Mouse (Mus musculus): ENCODE measurements around the gene Hps5.

Gene Hps5

DNA sequence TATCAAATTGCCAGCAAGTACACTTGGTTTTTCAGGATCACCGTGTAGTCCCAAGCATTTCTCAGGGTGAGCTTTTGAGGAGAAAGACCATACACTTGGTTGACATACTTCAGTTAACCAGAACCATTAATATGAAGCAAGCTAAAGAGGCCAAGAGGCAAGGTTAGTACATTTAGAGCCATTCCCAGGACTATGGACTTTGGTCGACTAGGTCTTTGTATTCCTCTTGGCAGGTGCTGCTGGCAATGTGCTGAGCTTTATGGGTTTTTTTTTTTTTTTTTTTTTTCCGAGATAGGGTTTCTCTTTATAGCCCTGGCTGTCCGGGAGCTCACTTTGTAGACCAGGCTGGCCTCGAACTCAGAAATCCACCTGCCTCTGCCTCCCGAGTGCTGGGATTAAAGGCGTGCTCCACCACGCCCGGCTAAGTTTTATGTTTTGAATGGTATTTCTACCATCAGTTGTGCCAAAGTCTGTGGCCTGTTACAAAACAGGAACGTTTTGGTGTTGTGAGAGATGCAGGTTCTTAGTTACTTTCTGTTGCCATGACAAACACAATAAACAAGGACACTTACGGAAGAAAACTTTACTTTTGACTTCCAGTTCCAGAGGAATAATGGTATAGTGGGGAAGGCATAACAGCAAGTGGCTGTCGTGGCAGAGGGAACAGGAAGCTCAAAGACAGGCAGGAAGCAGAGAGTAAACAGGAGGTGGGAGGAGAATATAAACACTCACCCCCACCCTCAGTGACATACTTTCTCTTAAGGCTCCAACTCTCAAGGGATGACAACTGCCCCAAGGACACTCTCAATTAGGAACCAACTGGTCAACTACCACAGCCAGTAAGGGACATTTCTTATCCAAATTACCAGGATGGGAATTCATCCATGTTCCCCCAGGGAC, 57.1 kb downstream of the Hps5 start:
- DNase-seq (ENCODE audit: low read depth, low spot score), result no peak

DNA sequence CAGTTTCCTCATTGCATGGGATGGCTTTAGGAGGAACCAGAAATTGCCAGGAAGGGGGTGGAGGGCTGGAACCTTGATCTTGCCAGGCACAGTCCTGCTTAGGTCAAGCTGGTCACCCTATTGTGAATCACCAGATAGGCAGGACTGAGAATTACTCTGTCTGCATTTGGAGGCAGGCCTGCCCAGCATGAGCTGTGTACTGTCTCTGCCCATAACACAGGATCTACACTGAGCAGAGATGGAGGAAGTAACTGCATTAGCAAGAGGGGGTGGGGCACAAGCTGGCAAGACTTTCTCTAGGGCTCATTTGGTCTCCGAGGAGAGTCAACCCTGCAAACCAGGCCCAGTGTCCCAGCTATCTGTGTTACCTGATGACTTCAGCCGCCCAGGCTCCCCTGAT, 60.9 kb downstream of the Hps5 start:
- no peak for DNase-seq (ENCODE audit: low read depth, low spot score)

DNA sequence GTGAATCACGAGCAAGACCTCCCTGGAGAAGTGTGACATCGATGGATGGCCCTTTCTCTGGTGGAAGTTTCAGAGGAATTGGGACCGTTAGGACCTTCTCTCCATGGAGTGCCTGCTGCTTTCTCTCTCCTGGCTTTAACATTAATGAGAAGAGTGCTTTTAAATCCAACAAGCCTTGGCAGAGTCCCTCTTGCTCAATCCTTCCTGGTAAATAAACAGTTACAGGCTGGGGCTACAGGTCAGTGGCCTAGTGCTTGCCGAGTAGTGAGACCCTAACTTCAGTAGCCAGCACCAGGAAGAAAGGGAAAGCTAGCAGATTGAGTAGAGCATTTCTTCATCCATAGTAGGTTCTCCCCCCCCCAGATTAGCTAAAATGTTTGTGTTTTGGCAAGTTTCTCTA, 63.4 kb downstream of the Hps5 start, which contains the start of gene Saa4:
TSS of gene Saa4 (minus strand) at position 146 of the 400 bp plus-strand sequence.
- DNase-seq (ENCODE audit: low read depth, low spot score), result no peak

DNA sequence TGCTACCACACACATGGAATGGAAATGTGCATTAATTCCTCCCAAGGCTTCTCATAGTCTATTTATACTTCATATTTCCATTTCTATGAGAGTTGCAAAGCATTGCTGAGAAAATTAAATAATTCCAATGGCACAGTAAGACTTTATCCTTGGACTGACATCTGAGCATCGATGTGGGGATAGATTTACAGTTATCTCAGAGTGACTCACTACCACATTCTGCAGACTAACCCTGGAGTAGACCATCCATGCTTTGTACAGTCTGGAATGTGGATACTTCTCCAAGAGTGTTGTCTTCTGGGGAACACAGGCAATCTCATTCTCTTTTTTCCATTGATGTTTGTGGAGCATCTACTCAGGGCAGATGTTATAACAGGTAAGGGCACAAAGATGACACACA, 68.3 kb downstream of the Hps5 start:
- DNase-seq (ENCODE audit: low read depth, low spot score), result no peak

DNA sequence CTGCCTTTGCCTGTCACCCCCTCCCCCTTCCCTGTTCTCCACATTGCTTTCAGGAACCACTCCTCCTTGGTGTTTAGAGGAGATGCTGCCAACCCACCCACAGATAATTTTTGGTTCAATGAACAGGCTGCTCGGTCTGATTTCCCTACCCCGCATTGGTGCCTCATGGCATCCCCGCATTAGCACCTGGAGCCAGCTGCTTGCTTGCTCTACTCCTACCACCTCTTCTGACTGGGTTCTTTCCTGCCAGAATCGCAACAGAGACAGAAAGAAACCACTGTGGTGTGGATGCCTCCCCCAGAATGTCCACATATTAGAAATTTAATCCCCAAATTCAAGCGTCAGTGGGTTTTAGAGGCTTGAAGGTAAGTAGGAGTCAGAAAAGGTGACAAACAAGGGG, 71.5 kb downstream of the Hps5 start:
- no peak for DNase-seq (ENCODE audit: low read depth, low spot score)

DNA sequence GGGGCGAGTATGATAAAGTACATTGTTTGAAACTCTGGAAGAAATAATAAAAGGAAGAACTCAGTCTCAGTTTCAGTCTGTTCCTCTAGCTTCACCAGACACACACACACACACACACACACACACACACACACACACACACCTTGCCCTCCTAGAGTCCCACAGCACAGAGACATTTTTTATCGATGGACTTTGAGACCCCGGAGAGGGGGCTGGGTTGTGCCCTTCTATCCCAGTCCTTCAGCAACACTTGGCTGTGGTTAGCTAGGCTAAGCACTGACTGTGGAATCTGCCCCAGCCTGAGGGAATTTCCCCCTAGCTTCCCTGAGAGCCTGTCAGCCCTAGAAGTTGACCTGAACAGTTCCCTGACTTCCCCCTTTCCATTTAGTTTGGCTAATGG, 72.0 kb downstream of the Hps5 start:
- DNase-seq (ENCODE audit: low read depth, low spot score), result no peak

DNA sequence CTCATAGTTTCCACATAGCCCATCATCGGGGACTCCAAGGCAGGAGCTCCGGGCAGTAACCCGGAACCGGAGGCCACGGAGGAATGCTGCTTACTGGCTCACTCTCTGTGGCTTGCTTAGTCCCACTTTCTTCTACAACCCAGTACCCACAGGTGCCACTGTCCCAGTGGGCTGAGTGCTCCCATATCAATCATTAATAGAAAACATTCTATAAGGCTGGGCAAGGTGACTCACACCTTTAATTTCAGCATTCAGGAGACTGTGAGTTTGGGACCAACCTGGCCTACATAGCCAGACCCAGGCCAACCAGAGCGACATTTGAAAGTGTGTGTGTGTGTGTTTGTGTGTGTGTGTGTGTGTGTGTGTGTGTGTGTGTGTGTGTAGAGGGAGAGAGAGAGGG, 72.5 kb downstream of the Hps5 start:
- DNase-seq (ENCODE audit: low read depth, low spot score), result no peak

DNA sequence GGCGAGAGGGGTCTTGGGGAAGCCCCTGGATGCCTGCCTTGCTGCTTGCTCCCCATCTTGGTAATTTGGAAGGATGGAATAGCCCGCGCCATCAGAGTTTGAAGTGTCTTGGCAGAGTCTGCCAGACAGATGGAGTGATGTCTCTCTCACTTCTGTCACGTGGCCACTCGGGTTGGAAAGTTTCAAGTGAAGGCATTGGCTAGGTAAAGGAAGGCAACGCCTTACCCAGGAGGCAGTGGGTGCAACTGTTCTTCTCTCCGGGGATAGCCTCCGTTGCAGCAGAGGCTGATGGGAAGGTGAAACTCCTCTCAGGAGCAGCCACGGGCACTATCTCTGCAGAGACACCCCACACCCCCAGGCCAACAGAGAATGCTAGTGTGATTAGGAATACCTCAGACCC, 75.4 kb downstream of the Hps5 start:
- no peak for DNase-seq (ENCODE audit: low read depth, low spot score)

DNA sequence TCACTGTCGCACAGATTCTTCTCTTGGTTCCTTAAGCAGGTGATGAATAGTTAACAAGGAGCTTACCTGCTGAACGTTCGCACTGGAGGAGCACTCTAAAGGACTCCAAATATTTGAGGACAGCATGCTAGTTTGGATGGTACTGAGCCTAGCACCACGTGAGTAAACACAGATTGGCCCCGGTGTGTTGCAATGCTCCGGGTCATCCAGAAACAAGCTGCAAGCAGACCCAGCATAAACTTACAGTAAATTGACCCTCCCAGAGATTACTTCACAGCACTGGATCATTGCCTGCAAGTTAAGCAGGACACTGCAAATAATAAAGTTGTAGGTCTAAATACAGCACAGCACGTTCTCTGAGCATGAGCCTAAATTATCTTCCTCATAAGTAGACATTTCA, 76.3 kb downstream of the Hps5 start:
- no peak for DNase-seq (ENCODE audit: low read depth, low spot score)

DNA sequence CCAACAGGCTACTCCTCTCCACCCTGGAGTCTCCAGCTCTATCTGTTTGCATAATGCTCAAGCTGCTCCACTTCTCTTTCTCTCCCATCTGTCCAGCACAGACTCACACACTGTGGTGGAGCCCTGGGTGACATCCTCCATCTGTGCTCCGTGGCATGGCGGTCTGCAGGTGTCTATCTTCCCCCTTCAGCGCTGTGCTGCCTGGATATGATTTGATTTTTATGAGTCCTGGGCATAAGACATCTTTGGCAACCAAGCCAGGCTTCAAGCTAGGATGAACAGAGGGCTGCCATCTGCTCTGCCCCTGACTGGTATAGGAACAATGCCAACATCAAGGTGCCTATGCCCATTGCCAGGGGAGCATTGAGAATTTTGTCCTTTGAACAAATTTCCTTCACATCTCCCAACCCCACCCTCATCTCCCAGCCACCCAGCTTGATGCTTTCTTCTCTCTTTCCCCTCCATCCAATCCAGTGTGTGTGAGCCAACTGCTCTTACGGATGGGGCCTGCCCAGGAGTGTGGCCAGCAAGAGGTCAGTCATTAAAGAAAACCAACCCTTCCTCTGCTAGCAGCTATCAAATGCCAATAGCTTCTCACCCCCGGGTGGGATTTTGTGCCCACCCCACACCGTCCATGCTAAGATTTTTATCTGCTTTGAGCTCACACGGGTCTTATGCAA, 77.1 kb downstream of the Hps5 start:
- DNase-seq (ENCODE audit: low read depth, low spot score), result no peak

DNA sequence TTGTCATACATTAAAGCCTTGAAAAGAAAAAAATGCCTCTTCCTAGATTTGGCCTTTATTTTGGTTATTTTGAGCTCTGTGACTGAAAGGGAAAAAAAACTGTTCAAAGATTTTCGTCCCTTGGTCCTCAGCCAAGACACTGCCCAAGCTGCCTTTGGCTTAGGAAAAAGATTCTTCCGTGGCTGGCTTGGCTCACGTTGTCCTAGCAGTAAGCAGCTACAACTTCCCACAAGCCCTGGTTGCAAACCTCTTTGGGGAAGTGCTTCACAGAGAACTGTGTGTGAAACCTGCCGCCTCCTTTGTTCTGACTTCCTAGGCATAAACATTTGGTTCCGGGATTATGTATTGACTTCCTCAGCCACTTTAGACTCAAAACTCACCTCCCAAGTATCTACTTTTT, 79.0 kb downstream of the Hps5 start:
- no peak for DNase-seq (ENCODE audit: low read depth, low spot score)

DNA sequence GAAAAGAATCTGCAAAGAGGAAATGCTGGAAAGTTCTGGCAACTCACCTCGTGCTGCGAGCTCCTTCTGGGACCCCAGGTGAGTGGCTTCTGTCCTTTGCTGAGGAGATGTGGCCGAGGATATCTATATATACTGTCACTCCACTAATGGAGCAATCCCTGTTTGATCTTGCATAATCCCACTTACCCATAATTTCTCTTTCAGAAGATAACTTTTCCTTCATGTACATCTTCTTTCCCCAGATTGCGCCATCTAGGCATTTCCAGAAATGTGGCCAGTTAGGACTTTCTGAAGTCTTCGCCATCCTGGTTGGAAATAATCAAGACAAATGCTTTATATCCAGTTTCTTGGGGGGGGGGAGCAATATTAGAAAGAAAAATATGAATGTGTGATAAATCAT, 80.3 kb downstream of the Hps5 start, which contains the start of gene Saa3:
TSS of gene Saa3 (minus strand) at position 101 of the 400 bp plus-strand sequence.
- DNase-seq (ENCODE audit: low read depth, low spot score), result no peak

DNA sequence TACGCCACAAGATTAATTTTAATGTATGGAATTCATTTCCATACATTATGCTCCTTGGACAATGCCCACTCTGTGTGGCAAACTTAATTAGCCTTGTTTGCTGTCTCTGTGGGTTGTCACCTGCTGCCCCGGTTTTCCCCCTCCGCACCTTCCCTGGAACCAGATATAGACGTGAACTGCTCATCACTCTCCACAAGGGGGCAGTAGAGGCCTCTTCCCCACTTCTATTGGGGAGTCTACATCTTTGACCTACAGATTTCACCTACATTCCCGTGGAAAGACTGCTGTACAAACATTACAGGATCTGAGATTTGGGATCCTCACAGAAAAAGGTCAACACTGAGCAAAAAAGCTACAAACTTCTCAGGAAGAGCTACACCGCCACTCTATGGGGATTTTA, 81.3 kb downstream of the Hps5 start:
- peak; percentile 65 for DNase-seq (ENCODE audit: low read depth, low spot score)

DNA sequence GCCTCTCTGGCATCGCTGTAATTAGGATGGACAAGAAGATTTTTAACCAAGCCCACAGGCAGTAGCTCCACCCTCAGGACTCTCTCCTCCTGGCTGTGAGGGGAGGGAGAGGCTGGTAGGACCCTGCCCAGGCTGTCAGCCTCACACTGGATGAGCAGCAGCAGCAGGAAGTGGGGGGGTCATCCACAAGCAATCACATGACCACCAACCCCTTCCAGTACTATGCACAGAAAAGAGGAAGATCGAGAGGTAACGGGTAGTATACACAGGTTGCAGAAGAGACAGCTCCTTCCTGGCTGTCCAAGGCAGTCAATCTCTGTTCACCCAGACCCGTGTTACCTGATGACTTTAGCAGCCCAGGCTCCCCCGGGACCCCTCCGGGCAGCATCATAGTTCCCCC, 83.6 kb downstream of the Hps5 start:
- DNase-seq (ENCODE audit: low read depth, low spot score), result no peak
